Mouse (Mus musculus): Measurements from ENCODE around the gene Gm7029. TPM values are rescaled to one million over a fixed set of nuclear protein-coding genes. Genes with fewer than 3 reads are reported as not detected.
"Not testable (repeated sequence)": the region's sequence is repeated elsewhere in the genome, so short reads cannot be mapped to it uniquely, and the experiment has no call there.

Gm7029 gene
- polyA plus RNA-seq, 1 experiment = not detected

GRCm38 (mm10) chr17:33875797-33876196 is 2.2 kb downstream of the Gm7029 start:
- peak; percentile 35 for TF ChIP-seq CTCF (conservative IDR thresholded peaks at IDR 0.05; ENCODE audit: insufficient read depth, insufficient read length, low read depth, low read length)
- 81% methylated on average over 5 of the region's 5 CpGs for WGBS
- H3K4me3 ChIP-seq (ENCODE audit: insufficient read depth, low read depth, low read length); H3K36me3 ChIP-seq (ENCODE audit: control insufficient read depth, insufficient read depth, low read length); H3K27me3 ChIP-seq (replicated peaks; ENCODE audit: control insufficient read depth, insufficient read depth, low read length); H3K27ac ChIP-seq (ENCODE audit: insufficient read depth, low read depth, low read length); DNase-seq; H3K4me1 ChIP-seq (ENCODE audit: control insufficient read depth, insufficient read depth, low read length): not testable (repeated sequence)

- not testable (repeated sequence) for DNase-seq; H3K36me3 ChIP-seq (ENCODE audit: control insufficient read depth, insufficient read depth, low read length); H3K4me3 ChIP-seq (ENCODE audit: insufficient read depth, low read depth, low read length); H3K27ac ChIP-seq (ENCODE audit: insufficient read depth, low read depth, low read length); H3K27me3 ChIP-seq (replicated peaks; ENCODE audit: control insufficient read depth, insufficient read depth, low read length); H3K4me1 ChIP-seq (ENCODE audit: control insufficient read depth, insufficient read depth, low read length)
- 93% methylated on average over 9 of the region's 11 CpGs for WGBS
Observed at GRCm38 (mm10) chr17:33884320-33884719, 10.7 kb downstream of the Gm7029 start.

- not testable (repeated sequence) for H3K36me3 ChIP-seq (ENCODE audit: control insufficient read depth, insufficient read depth, low read length); H3K27ac ChIP-seq (ENCODE audit: insufficient read depth, low read depth, low read length); H3K4me1 ChIP-seq (ENCODE audit: control insufficient read depth, insufficient read depth, low read length); H3K27me3 ChIP-seq (replicated peaks; ENCODE audit: control insufficient read depth, insufficient read depth, low read length); H3K4me3 ChIP-seq (ENCODE audit: insufficient read depth, low read depth, low read length)
- peak; percentile 56 for DNase-seq
- 39% methylated on average over 2 of the region's 2 CpGs for WGBS
Observed at GRCm38 (mm10) chr17:33887802-33888201, 14.2 kb downstream of the Gm7029 start.

GRCm38 (mm10) chr17:33888230-33888629 is 14.6 kb downstream of the Gm7029 start:
- not testable (repeated sequence) for H3K27ac ChIP-seq (ENCODE audit: insufficient read depth, low read depth, low read length); H3K4me1 ChIP-seq (ENCODE audit: control insufficient read depth, insufficient read depth, low read length); DNase-seq; H3K36me3 ChIP-seq (ENCODE audit: control insufficient read depth, insufficient read depth, low read length); H3K4me3 ChIP-seq (ENCODE audit: insufficient read depth, low read depth, low read length); H3K27me3 ChIP-seq (replicated peaks; ENCODE audit: control insufficient read depth, insufficient read depth, low read length)

- not testable (repeated sequence) for H3K27me3 ChIP-seq (replicated peaks; ENCODE audit: control insufficient read depth, insufficient read depth, low read length); H3K4me1 ChIP-seq (ENCODE audit: control insufficient read depth, insufficient read depth, low read length); DNase-seq; H3K36me3 ChIP-seq (ENCODE audit: control insufficient read depth, insufficient read depth, low read length); H3K27ac ChIP-seq (ENCODE audit: insufficient read depth, low read depth, low read length)
- H3K4me3 ChIP-seq (ENCODE audit: insufficient read depth, low read depth, low read length) = peak overlapping the region; percentile 66
- 2% methylated on average over 44 of the region's 44 CpGs for WGBS
Observed at GRCm38 (mm10) chr17:33889941-33890532, 16.4 kb downstream of the Gm7029 start.

GRCm38 (mm10) chr17:33890533-33891059 is 17.0 kb downstream of the Gm7029 start, which contains the start of gene Kifc1:
Kifc1 (minus strand) TSS chr17:33890661.
- no peaks in the 10 kb centered on the region for H3K4me1 ChIP-seq (ENCODE audit: control insufficient read depth, insufficient read depth, low read length)
- no peaks in the 10 kb centered on the region for H3K36me3 ChIP-seq (ENCODE audit: control insufficient read depth, insufficient read depth, low read length)
- TF ChIP-seq CTCF (conservative IDR thresholded peaks at IDR 0.05; ENCODE audit: insufficient read depth, insufficient read length, low read depth, low read length) = peak; percentile 96; the same call in 1 of the 2 replicates
- no peak for TF ChIP-seq POLR2A (IDR thresholded peaks at IDR 0.05; ENCODE audit: low read depth, low read length)
- H3K27ac ChIP-seq (ENCODE audit: insufficient read depth, low read depth, low read length) = no peak within 1 kb of the TSS
- peak; percentile 100 for DNase-seq
- under 1% methylated on average over 49 of the region's 49 CpGs for WGBS
- H3K4me3 ChIP-seq (ENCODE audit: insufficient read depth, low read depth, low read length) = peak within 1 kb of the TSS; percentile 66
- no peaks in the 10 kb centered on the region for H3K27me3 ChIP-seq (replicated peaks; ENCODE audit: control insufficient read depth, insufficient read depth, low read length)

GRCm38 (mm10) chr17:33891357-33891756 is 17.7 kb downstream of the Gm7029 start:
- Histone ChIP-seq H3K4me3 (ENCODE audit: insufficient read depth, low read depth, low read length) (no peak overlapping the region), H3K27ac (ENCODE audit: insufficient read depth, low read depth, low read length) (no peak overlapping the region), H3K27me3 (replicated peaks; ENCODE audit: control insufficient read depth, insufficient read depth, low read length) (no peaks in the 10 kb centered on the region), H3K36me3 (ENCODE audit: control insufficient read depth, insufficient read depth, low read length) (no peaks in the 10 kb centered on the region), H3K4me1 (ENCODE audit: control insufficient read depth, insufficient read depth, low read length) (no peaks in the 10 kb centered on the region)
- WGBS = 47% methylated on average over 2 of the region's 2 CpGs
- no peak for DNase-seq
- TF ChIP-seq POLR2A (IDR thresholded peaks at IDR 0.05; ENCODE audit: low read depth, low read length) = no peak
- no peak for TF ChIP-seq CTCF (conservative IDR thresholded peaks at IDR 0.05; ENCODE audit: insufficient read depth, insufficient read length, low read depth, low read length)

GRCm38 (mm10) chr17:33891892-33892291 is 18.3 kb downstream of the Gm7029 start:
- DNase-seq; H3K4me3 ChIP-seq (ENCODE audit: insufficient read depth, low read depth, low read length); H3K36me3 ChIP-seq (ENCODE audit: control insufficient read depth, insufficient read depth, low read length); H3K27me3 ChIP-seq (replicated peaks; ENCODE audit: control insufficient read depth, insufficient read depth, low read length); H3K4me1 ChIP-seq (ENCODE audit: control insufficient read depth, insufficient read depth, low read length); H3K27ac ChIP-seq (ENCODE audit: insufficient read depth, low read depth, low read length): not testable (repeated sequence)
- 73% methylated on average over 6 of the region's 6 CpGs for WGBS

All from kidney, adult 2 months (tissue).